Mouse (Mus musculus) left cerebral cortex, adult 11 months (tissue): ENCODE measurements around the gene Hmx2.

Source experiments
- DNase-seq: peaks from one replicate; pipeline ENCODE4 v3.0.0; 2022; ENCODE audit warnings: low spot score

Hmx2 gene

GRCm38 (mm10) chr7:131548473-131548872, at the start of gene Hmx2:
Hmx2 (plus strand) TSS chr7:131548773.
- DNase-seq = no peak

- DNase-seq = no peak
Measured at GRCm38 (mm10) chr7:131503739-131504138, 44.8 kb upstream of the Hmx2 start.

- DNase-seq = peak; percentile 74
Measured at GRCm38 (mm10) chr7:131539979-131540378, 8.6 kb upstream of the Hmx2 start.

GRCm38 (mm10) chr7:131541184-131542114, 7.1 kb upstream of the Hmx2 start:
- no peak for DNase-seq

GRCm38 (mm10) chr7:131542115-131542871, 6.3 kb upstream of the Hmx2 start, which contains the start of gene Hmx3:
Hmx3 (plus strand) TSS chr7:131542867.
- DNase-seq = no peak

GRCm38 (mm10) chr7:131542872-131543622, 5.5 kb upstream of the Hmx2 start:
- DNase-seq = no peak

GRCm38 (mm10) chr7:131543623-131544481, 4.7 kb upstream of the Hmx2 start:
- DNase-seq = no peak

- no peak for DNase-seq
Measured at GRCm38 (mm10) chr7:131544871-131545270, 3.7 kb upstream of the Hmx2 start.

- no peak for DNase-seq
Measured at GRCm38 (mm10) chr7:131545701-131546385, 2.7 kb upstream of the Hmx2 start.

- no peak for DNase-seq
Measured at GRCm38 (mm10) chr7:131546423-131546822, 2.1 kb upstream of the Hmx2 start.

- DNase-seq = no peak
Measured at GRCm38 (mm10) chr7:131547481-131547880, 1.1 kb upstream of the Hmx2 start.

- no peak for DNase-seq
Measured at GRCm38 (mm10) chr7:131551471-131551870, 2.9 kb downstream of the Hmx2 start.

GRCm38 (mm10) chr7:131551931-131552741, 3.6 kb downstream of the Hmx2 start:
- DNase-seq = no peak

GRCm38 (mm10) chr7:131552781-131553180, 4.2 kb downstream of the Hmx2 start:
- no peak for DNase-seq

- DNase-seq = no peak
Measured at GRCm38 (mm10) chr7:131553771-131554175, 5.2 kb downstream of the Hmx2 start.

GRCm38 (mm10) chr7:131554341-131555180, 6.0 kb downstream of the Hmx2 start:
- DNase-seq = no peak

GRCm38 (mm10) chr7:131555301-131556081, 6.9 kb downstream of the Hmx2 start:
- DNase-seq = no peak

GRCm38 (mm10) chr7:131556116-131556515, 7.5 kb downstream of the Hmx2 start:
- DNase-seq = no peak
